Mouse (Mus musculus) MN1 (cell line): ENCODE measurements around the gene Tnrc6c.

ENCODE experiments used
- DNase-seq: peaks from one replicate; pipeline ENCODE4 v3.0.0-alpha.2; 2016; ENCODE audit warnings: low spot score

Tnrc6c gene

GRCm38 (mm10) chr11:117791441-117791761 is 137.3 kb downstream of the Tnrc6c start:
- no peak for DNase-seq

GRCm38 (mm10) chr11:117792281-117792888 is 138.3 kb downstream of the Tnrc6c start:
- no peak for DNase-seq

GRCm38 (mm10) chr11:117794035-117794551 is 140.0 kb downstream of the Tnrc6c start:
- no peak for DNase-seq

GRCm38 (mm10) chr11:117796954-117797353 is 142.9 kb downstream of the Tnrc6c start:
- no peak for DNase-seq

- no peak for DNase-seq
These were observed 143.5 kb downstream of the Tnrc6c start, which contains the start of gene 6030468B19Rik for GRCm38 (mm10) chr11:117797511-117798159. TSS of gene 6030468B19Rik (plus strand) at chr11:117797660.

- DNase-seq: no peak
These were observed 144.1 kb downstream of the Tnrc6c start for GRCm38 (mm10) chr11:117798160-117798541.

- DNase-seq: no peak
These were observed 145.1 kb downstream of the Tnrc6c start for GRCm38 (mm10) chr11:117799174-117799573.

- no peak for DNase-seq
These were observed 145.9 kb downstream of the Tnrc6c start for GRCm38 (mm10) chr11:117800038-117800437.

GRCm38 (mm10) chr11:117801650-117802049 is 147.6 kb downstream of the Tnrc6c start:
- DNase-seq: no peak

- no peak for DNase-seq
These were observed 149.1 kb downstream of the Tnrc6c start for GRCm38 (mm10) chr11:117803166-117803688.

GRCm38 (mm10) chr11:117806781-117807180 is 152.7 kb downstream of the Tnrc6c start:
- no peak for DNase-seq

GRCm38 (mm10) chr11:117809407-117810311 is 155.6 kb downstream of the Tnrc6c start, which contains the start of the genes Gm20708 and Syngr2:
TSS of gene Gm20708 (plus strand) at chr11:117809668.
TSS of gene Syngr2 (plus strand) at chr11:117809668.
- peak; percentile 74 for DNase-seq

GRCm38 (mm10) chr11:117810401-117811046 is 156.4 kb downstream of the Tnrc6c start:
- DNase-seq: peak; percentile 92
